Mouse (Mus musculus) hindbrain, embryonic 13.5 days (tissue): ENCODE data around the gene Cyth1. TPM values are rescaled to one million over a fixed set of nuclear protein-coding genes. Genes with fewer than 3 reads are reported as not detected.

ENCODE experiments used
- polyA plus RNA-seq: library from polyadenylated mRNA; unstranded; fragments of >200 nt; fragmentation: Nextera tagmentation; extraction: Ambion mirVana; gene quantifications from 2 replicates; pipeline ENCODE4 v1.2.1, GENCODE M21; 2015

The Cyth1 gene
- polyA plus RNA-seq, 1 experiment from 2014 or later, result 24.0 TPM

Other genes with a start within 250 kb of the Cyth1 start
- 0.30 and 0.32 TPM in 2 replicates for gene Dnah17, start 118.0 kb downstream of the Cyth1 start, polyA plus RNA-seq
- gene Usp36, start 41.7 kb upstream of the Cyth1 start, polyA plus RNA-seq, result 16.0 and 17.6 TPM in 2 replicates
- 0.22 and 0.26 TPM in 2 replicates for gene Cep295nl, start 93.9 kb upstream of the Cyth1 start, polyA plus RNA-seq
- gene Timp2, start 107.1 kb upstream of the Cyth1 start, polyA plus RNA-seq, result 45.7 and 48.1 TPM in 2 replicates
- 2.9 and 4.8 TPM in 2 replicates for gene Lgals3bp, start 153.5 kb upstream of the Cyth1 start, polyA plus RNA-seq
- 24.4 and 24.9 TPM in 2 replicates for gene Cant1, start 170.5 kb upstream of the Cyth1 start, polyA plus RNA-seq
- 2.8 and 3.4 TPM in 2 replicates for gene C1qtnf1, start 179.6 kb upstream of the Cyth1 start, polyA plus RNA-seq
- gene Engase, start 228.2 kb upstream of the Cyth1 start, polyA plus RNA-seq, result 7.0 and 7.1 TPM in 2 replicates